Mouse (Mus musculus): ENCODE data around the gene Dntt.

Dntt gene

GRCm38 (mm10) chr19:41029219-41029618 lies at the start of gene Dntt:
Gene Dntt (plus strand): TSS chr19:41029275.
- no peak for DNase-seq (ENCODE audit: low read depth, low spot score)

GRCm38 (mm10) chr19:40980671-40981070 lies 48.4 kb upstream of the Dntt start:
- no peak for DNase-seq (ENCODE audit: low read depth, low spot score)

GRCm38 (mm10) chr19:40984536-40984935 lies 44.5 kb upstream of the Dntt start:
- no peak for DNase-seq (ENCODE audit: low read depth, low spot score)

GRCm38 (mm10) chr19:40988856-40989255 lies 40.2 kb upstream of the Dntt start:
- no peak for DNase-seq (ENCODE audit: low read depth, low spot score)

GRCm38 (mm10) chr19:40989961-40990600 lies 39.0 kb upstream of the Dntt start:
- DNase-seq (ENCODE audit: low read depth, low spot score) = no peak

GRCm38 (mm10) chr19:40990781-40991343 lies 38.2 kb upstream of the Dntt start:
- DNase-seq (ENCODE audit: low read depth, low spot score) = no peak

GRCm38 (mm10) chr19:40991626-40992025 lies 37.4 kb upstream of the Dntt start:
- no peak for DNase-seq (ENCODE audit: low read depth, low spot score)

- DNase-seq (ENCODE audit: low read depth, low spot score) = no peak
Observed at GRCm38 (mm10) chr19:40992096-40992495, 37.0 kb upstream of the Dntt start.

GRCm38 (mm10) chr19:40992517-40993044 lies 36.5 kb upstream of the Dntt start:
- no peak for DNase-seq (ENCODE audit: low read depth, low spot score)

- no peak for DNase-seq (ENCODE audit: low read depth, low spot score)
Observed at GRCm38 (mm10) chr19:40993356-40993755, 35.7 kb upstream of the Dntt start.

- peak; percentile 11 for DNase-seq (ENCODE audit: low read depth, low spot score)
Observed at GRCm38 (mm10) chr19:40994057-40994585, 35.0 kb upstream of the Dntt start, which contains the start of gene Blnk. Gene Blnk (minus strand): TSS chr19:40994535.

- no peak for DNase-seq (ENCODE audit: low read depth, low spot score)
Observed at GRCm38 (mm10) chr19:40994911-40995310, 34.2 kb upstream of the Dntt start.

- no peak for DNase-seq (ENCODE audit: low read depth, low spot score)
Observed at GRCm38 (mm10) chr19:40995449-40996401, 33.4 kb upstream of the Dntt start.

- DNase-seq (ENCODE audit: low read depth, low spot score) = no peak
Observed at GRCm38 (mm10) chr19:40996722-40997121, 32.4 kb upstream of the Dntt start.

- DNase-seq (ENCODE audit: low read depth, low spot score) = no peak
Observed at GRCm38 (mm10) chr19:40998469-40999170, 30.5 kb upstream of the Dntt start.

- DNase-seq (ENCODE audit: low read depth, low spot score) = peak; percentile 18
Observed at GRCm38 (mm10) chr19:40999569-40999968, 29.5 kb upstream of the Dntt start.

GRCm38 (mm10) chr19:41003694-41004315 lies 25.3 kb upstream of the Dntt start:
- no peak for DNase-seq (ENCODE audit: low read depth, low spot score)

GRCm38 (mm10) chr19:41006621-41007020 lies 22.5 kb upstream of the Dntt start:
- no peak for DNase-seq (ENCODE audit: low read depth, low spot score)

GRCm38 (mm10) chr19:41007326-41007725 lies 21.7 kb upstream of the Dntt start:
- no peak for DNase-seq (ENCODE audit: low read depth, low spot score)

GRCm38 (mm10) chr19:41007733-41008132 lies 21.3 kb upstream of the Dntt start:
- DNase-seq (ENCODE audit: low read depth, low spot score) = no peak

Measured in CD4-positive helper T cell, adult 2 months (primary cell).